Mouse (Mus musculus): ENCODE results near the gene Apobec1. TPM values are rescaled to one million over a fixed set of nuclear protein-coding genes. Genes with fewer than 3 reads are reported as not detected.
A peak's percentile ranks its signal among the peaks of the same experiment; 100 is the strongest.
"Not testable (repeated sequence)": the region's sequence is repeated elsewhere in the genome, so short reads cannot be mapped to it uniquely, and the experiment has no call there.

Apobec1 gene
- polyA plus RNA-seq, 1 experiment from 2014 or later, result 3.8 TPM

DNA sequence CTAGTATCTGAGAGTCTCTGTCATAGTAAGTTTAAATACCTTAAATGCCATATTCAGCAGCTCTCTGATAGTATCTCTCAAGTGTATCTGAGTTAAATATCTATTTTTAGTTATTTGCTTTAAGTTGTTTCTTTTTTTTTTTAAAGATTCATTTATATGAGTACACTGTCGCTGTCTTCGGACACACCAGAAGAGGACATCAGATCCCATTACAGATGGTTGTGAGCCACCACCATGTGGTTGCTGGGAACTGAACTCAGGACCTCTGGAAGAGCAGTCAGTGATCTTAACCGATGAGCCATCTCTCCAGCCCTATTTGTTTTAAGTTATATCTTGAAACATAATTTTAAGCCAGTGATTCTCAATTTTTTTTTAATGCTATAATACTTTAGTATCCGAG lies 1.2 kb downstream of the Apobec1 start:
- Histone ChIP-seq H3K27me3 (no peaks in the 10 kb centered on the region), H3K4me2 (no peak overlapping the region), H3K4me1 (peaks cover 13% of the 10 kb centered on the region), H3K27ac (no peak overlapping the region), H3K9me3 (replicated peaks) (no peaks in the 10 kb centered on the region), H3K4me3 (no peak overlapping the region), H3K9ac (no peak overlapping the region), H3K36me3 (ENCODE audit: poor library complexity, severe bottlenecking) (no peaks in the 10 kb centered on the region)
- WGBS, result 92% methylated on average over 4 of the region's 4 CpGs
- no peak for ATAC-seq

DNA sequence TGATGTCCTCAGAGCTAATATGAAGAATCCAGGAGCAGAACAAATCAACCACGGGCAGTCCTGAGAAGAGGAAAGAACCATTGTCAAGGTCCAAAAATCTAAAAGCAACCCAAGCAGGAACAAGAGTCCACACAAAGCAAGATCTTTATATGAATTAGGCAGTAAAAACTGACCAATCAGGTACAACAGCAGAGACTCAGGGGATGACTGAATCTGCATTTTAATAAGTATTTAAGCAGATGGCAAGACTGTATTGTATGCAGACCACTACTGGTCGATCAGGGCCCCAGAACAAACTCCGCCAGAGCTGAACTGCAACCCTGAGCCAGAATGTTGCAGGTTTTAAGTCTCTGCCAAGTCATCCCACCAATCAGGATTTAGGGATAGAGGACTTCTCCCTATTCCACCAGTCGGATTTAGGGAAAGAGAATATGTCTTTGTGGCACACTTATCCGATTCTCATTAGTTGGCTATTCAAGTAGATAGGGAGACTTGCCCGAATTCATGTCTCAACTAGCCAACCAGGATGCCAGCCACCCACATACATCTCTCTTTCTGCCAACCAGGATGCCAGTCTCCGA lies 2.1 kb downstream of the Apobec1 start:
- WGBS, result 73% methylated on average over 7 of the region's 7 CpGs
- H3K4me2 ChIP-seq, result no peak overlapping the region
- no peak overlapping the region for H3K27ac ChIP-seq

DNA sequence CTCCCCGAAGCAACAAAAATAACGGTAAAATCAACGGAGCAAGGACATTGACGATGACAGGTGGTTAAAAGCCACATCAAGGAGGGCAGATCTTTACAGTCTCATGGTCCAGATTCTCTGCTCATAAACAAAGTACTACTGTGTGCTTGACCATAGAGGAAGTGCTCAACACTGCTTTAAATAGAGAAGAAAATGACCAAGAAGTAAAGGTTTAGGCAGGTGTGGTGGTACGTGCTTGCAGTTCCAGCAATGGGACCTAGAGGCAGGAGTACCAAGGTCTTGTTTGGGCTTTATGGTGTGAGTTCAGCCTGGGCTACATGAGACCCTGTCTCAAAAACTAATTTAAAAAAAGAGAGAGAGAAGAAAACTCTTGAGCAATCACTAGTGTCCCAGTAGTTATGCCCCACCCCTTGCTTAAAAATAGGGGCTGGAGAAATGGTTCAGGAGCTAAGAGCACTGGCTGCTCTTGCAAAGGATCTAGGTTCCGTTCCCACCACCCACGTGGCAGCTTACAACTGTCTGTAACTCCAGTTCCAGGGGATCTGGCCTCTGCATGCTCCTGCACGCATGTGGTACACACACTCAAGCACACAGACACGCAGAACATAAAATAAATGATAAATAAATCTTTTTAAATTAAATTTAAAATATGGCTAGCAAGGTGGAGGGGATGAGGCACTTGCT lies 3.0 kb downstream of the Apobec1 start:
- H3K4me2 ChIP-seq, result no peak overlapping the region
- H3K27ac ChIP-seq, result no peak overlapping the region
- no peaks in the 10 kb centered on the region for H3K27me3 ChIP-seq
- H3K9ac ChIP-seq, result no peak overlapping the region
- H3K36me3 ChIP-seq (ENCODE audit: poor library complexity, severe bottlenecking), result no peaks in the 10 kb centered on the region
- no peak for ATAC-seq
- WGBS, result 93% methylated on average over 9 of the region's 9 CpGs
- no peak overlapping the region for H3K4me3 ChIP-seq
- H3K9me3 ChIP-seq (replicated peaks), result no peaks in the 10 kb centered on the region
- peaks cover 13% of the 10 kb centered on the region for H3K4me1 ChIP-seq

More for the DNA sequence above, 2.1 kb downstream of the Apobec1 start:
- peaks cover 13% of the 10 kb centered on the region for H3K4me1 ChIP-seq
- ATAC-seq, result no peak
- H3K9me3 ChIP-seq (replicated peaks), result no peaks in the 10 kb centered on the region
- no peaks in the 10 kb centered on the region for H3K27me3 ChIP-seq
- H3K4me3 ChIP-seq, result no peak overlapping the region
- H3K36me3 ChIP-seq (ENCODE audit: poor library complexity, severe bottlenecking), result no peaks in the 10 kb centered on the region
- no peak overlapping the region for H3K9ac ChIP-seq

DNA sequence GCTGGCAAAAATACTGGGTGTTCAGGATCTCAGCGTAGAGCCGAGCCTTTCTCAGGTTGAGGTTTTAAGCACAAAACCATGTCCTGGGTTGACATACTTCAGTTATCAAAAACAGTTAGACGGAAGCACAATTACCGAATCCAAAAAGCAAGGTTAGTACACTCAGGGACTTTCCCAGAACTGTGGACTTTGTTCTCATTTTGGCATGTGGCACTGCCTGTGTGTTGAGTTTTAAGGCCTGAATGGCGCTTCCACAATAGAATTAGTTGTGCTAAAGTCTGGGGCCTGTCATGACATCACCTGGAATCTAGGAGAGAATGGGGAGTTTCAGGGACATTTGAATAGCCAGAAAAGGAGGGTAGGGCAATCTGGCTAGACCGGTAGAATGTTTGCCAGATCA lies 3.8 kb downstream of the Apobec1 start:
- H3K4me1 ChIP-seq, result peaks cover 13% of the 10 kb centered on the region
- no peaks in the 10 kb centered on the region for H3K27me3 ChIP-seq
- WGBS, result 64% methylated on average over 6 of the region's 6 CpGs
- no peak overlapping the region for H3K9ac ChIP-seq
- H3K9me3 ChIP-seq (replicated peaks), result no peaks in the 10 kb centered on the region
- peak; percentile 48; the same call in 1 of the 2 replicates for ATAC-seq
- no peaks in the 10 kb centered on the region for H3K36me3 ChIP-seq (ENCODE audit: poor library complexity, severe bottlenecking)
- H3K4me2 ChIP-seq, result no peak overlapping the region
- H3K4me3 ChIP-seq, result no peak overlapping the region
- H3K27ac ChIP-seq, result no peak overlapping the region

DNA sequence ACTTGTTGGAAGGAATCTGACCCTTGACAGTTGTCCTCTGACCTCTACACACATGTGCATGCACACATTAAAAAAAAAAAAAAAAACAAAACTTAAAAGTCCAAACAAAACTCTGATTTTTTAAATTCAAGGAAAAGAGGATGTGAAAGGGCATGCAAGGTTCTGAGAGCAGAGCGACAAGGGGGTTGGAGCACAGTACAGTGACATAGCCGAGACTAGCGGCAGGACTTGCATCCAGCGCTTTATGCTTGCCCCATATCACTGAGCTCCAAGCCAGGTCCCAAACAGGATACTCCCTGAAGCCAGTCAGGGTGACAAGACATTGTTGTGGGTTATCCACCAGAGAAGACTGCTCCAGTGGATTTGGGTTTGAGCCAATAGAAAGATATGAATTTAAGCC lies 4.2 kb downstream of the Apobec1 start:
- no peak overlapping the region for H3K4me3 ChIP-seq
- H3K4me2 ChIP-seq, result no peak overlapping the region
- no peak overlapping the region for H3K27ac ChIP-seq
- 97% methylated on average over 4 of the region's 4 CpGs for WGBS
- H3K4me1 ChIP-seq, result peaks cover 13% of the 10 kb centered on the region
- no peaks in the 10 kb centered on the region for H3K9me3 ChIP-seq (replicated peaks)
- no peak for ATAC-seq
- H3K9ac ChIP-seq, result no peak overlapping the region
- H3K36me3 ChIP-seq (ENCODE audit: poor library complexity, severe bottlenecking), result no peaks in the 10 kb centered on the region
- no peaks in the 10 kb centered on the region for H3K27me3 ChIP-seq

DNA sequence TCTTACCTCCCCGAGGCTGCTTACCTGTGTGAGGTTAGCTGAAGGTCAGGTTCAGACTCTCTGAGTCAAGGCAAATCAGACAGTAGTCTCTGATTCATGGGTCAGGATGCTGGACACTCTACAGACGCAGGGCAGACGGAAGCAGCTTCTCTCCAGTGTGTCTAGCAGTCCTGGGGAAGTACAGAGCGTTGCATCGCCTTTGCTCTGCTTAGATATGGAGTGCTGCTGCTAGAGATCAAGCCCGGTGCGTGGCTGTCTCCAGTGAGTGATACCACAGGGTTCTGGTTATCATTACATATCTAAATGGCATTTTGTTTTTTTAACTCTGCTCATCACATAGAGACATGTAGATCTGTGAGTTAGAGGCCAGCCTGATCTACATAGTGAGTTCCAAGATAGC lies 5.6 kb downstream of the Apobec1 start:
- no peaks in the 10 kb centered on the region for H3K9me3 ChIP-seq (replicated peaks)
- no peaks in the 10 kb centered on the region for H3K27me3 ChIP-seq
- no peak overlapping the region for H3K9ac ChIP-seq
- WGBS, result 89% methylated on average over 7 of the region's 7 CpGs
- peaks cover 5% of the 10 kb centered on the region; the same call in 1 of the 2 replicates for H3K4me1 ChIP-seq
- H3K4me3 ChIP-seq, result no peak overlapping the region
- no peak overlapping the region for H3K4me2 ChIP-seq
- ATAC-seq, result no peak
- H3K27ac ChIP-seq, result no peak overlapping the region
- H3K36me3 ChIP-seq (ENCODE audit: poor library complexity, severe bottlenecking), result no peaks in the 10 kb centered on the region

DNA sequence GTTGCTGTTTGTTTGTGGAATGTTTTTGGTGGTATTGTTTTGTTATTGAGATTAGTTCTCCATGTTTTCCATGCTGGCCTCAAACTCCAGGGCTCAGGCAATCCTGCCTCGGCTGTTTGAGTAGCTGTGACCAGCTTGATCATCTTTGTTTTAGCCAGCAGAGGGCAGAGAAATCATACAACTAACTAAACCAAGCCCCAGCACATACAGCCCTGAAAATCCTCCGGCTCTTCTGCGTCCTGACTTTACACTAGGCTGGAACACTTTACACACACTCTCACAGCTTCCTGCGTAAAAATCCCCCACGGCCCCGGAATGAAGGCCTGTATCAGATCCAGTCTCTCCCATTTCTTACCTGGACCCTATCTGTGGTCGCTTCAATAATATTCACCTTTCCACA lies 6.6 kb downstream of the Apobec1 start:
- 35% methylated on average over 7 of the region's 7 CpGs for WGBS
- Histone ChIP-seq H3K36me3 (ENCODE audit: poor library complexity, severe bottlenecking) (no peaks in the 10 kb centered on the region), H3K27me3 (no peaks in the 10 kb centered on the region), H3K9ac (no peak overlapping the region), H3K27ac (no peak overlapping the region), H3K4me3 (no peak overlapping the region), H3K4me1 (peaks cover 5% of the 10 kb centered on the region; the same call in 1 of the 2 replicates), H3K9me3 (replicated peaks) (no peaks in the 10 kb centered on the region), H3K4me2 (no peak overlapping the region)
- ATAC-seq, result no peak

DNA sequence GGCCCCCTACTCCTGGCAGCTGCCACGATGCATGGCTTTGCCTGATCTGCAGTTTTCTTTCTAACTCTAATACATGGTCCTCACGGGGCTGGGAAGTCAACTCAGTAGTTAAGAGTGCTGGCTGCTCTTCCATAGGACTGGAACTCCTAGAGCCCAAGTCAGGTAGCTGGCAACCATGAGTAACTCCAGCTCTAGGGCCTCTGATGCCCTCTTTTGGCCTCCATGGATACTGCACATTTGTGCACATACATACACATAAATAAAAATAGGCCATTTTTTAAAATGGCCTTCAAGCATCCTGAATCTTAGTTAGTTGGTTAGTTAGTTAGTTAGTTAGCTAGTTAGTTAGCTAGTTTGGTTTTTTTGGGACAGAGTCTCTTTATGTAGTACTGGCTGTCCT lies 9.3 kb downstream of the Apobec1 start:
- H3K9me3 ChIP-seq (replicated peaks), result no peaks in the 10 kb centered on the region
- no peak overlapping the region for H3K9ac ChIP-seq
- H3K4me1 ChIP-seq, result no peaks in the 10 kb centered on the region
- no peak for ATAC-seq
- no peak overlapping the region for H3K4me2 ChIP-seq
- WGBS, result 87% methylated on average over 2 of the region's 2 CpGs
- no peak overlapping the region for H3K4me3 ChIP-seq
- no peak overlapping the region for H3K27ac ChIP-seq
- H3K27me3 ChIP-seq, result no peaks in the 10 kb centered on the region
- H3K36me3 ChIP-seq (ENCODE audit: poor library complexity, severe bottlenecking), result no peaks in the 10 kb centered on the region

DNA sequence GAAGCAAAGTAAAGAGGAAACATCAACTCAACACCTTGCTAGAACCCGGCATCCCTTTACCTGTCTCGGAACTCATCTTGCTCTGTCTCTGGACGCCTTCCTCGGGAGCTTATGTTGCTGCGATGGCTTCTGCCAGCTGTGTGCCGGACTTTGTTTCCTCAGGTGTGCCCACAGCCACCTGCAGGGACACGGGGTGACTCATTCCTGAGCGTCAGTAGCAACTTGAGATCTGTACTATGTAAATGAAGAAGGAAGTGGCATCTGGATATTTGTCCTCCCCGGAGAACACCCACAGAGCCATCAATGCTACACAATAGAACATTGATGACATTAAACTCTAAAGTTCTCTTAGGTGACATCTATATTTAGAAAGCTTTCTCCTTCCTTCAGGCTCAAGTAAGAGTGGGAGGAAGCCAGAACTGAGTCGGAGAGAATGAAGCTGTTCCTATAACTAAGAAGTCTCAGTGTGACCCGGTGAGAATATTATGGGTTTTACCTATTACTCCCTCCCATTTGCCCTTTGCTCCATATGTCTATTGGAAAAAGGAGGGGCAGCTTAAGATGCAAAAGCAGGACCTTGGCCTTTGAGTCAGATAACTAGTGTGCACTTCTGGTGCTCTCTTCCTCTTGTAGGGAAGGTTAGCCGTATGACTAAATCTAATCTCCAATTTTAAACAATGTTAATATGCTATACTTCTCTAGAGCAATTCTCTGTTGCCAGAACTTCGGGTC lies 11.1 kb downstream of the Apobec1 start:
- no peak overlapping the region for H3K27ac ChIP-seq
- no peak overlapping the region for H3K4me2 ChIP-seq
- H3K4me1 ChIP-seq, result no peaks in the 10 kb centered on the region
- no peaks in the 10 kb centered on the region for H3K9me3 ChIP-seq (replicated peaks)
- H3K4me3 ChIP-seq, result no peak overlapping the region
- no peaks in the 10 kb centered on the region for H3K27me3 ChIP-seq
- H3K9ac ChIP-seq, result no peak overlapping the region
- whole genome bisulfite sequencing, result 84% methylated on average over 13 of the region's 13 CpGs
- no peaks in the 10 kb centered on the region for H3K36me3 ChIP-seq (ENCODE audit: poor library complexity, severe bottlenecking)
- no peak for ATAC-seq

DNA sequence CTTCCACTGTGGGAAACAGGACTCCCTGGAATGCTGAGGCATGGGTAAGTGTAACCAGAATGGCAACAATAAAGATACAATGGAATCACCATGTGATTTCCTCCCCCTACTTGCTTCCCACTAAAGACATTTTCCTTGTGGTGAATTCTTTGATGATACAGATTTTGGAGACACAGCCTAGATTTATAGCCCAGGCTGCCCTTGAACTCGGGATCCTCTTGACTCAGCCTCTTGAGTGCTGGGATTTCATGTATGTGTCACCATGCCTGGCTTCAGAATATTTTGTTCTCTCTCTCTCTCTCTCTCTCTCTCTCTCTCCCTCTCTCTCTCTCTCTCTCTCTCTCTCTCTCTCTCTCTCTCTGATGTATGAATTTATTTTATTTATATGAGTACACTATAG lies 23.2 kb downstream of the Apobec1 start:
- 80% methylated on average over 1 of the region's 1 CpGs for WGBS
- Histone ChIP-seq H3K4me1 (no peaks in the 10 kb centered on the region), H3K4me2 (no peak overlapping the region), H3K27me3 (no peaks in the 10 kb centered on the region), H3K9me3 (replicated peaks) (no peaks in the 10 kb centered on the region), H3K4me3 (no peak overlapping the region), H3K36me3 (ENCODE audit: poor library complexity, severe bottlenecking) (no peaks in the 10 kb centered on the region), H3K9ac (no peak overlapping the region), H3K27ac (no peak overlapping the region)
- ATAC-seq, result no peak

DNA sequence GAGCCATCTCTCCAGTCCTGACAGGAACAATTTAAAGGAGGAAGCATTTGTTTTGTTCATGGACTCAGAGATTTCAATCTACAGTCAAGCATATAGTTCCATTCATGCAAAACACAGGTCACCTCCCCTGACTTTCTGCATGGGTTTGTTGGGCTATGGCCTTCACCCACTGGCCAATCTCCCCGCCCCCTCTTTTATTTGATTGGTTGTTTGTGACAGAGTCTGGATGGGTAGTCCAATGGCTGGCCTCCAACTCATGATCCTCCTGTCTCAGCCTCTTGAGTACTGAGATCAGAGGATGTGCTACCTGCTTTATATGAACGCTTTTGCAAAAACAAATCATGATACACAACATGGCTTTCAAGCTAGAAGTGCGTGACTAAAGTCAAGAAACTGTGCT lies 25.2 kb downstream of the Apobec1 start:
- WGBS, result 95% methylated on average over 3 of the region's 3 CpGs
- no peaks in the 10 kb centered on the region for H3K4me1 ChIP-seq
- no peaks in the 10 kb centered on the region for H3K9me3 ChIP-seq (replicated peaks)
- no peaks in the 10 kb centered on the region for H3K36me3 ChIP-seq (ENCODE audit: poor library complexity, severe bottlenecking)
- no peaks in the 10 kb centered on the region for H3K27me3 ChIP-seq
- ATAC-seq, result no peak
- no peak overlapping the region for H3K9ac ChIP-seq
- no peak overlapping the region for H3K4me2 ChIP-seq
- no peak overlapping the region for H3K27ac ChIP-seq
- H3K4me3 ChIP-seq, result no peak overlapping the region

DNA sequence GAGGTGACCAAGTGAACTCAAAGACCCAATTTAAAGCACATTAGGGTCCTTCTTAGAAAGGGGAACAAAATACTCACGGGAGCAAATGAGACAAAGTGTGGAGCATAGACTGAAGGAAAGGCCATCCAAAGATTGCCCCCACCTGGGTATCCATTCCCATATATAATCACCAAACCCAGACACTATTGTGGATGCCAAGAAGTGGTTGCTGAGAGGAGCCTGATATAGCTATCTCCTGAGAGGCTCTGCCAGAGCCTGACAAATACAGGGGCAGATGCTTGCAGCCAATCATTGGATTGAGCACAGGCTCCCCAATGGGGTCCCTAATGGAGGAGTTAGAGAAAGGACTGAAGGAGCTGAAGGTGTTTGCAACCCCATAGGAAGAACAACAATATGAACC lies 27.2 kb downstream of the Apobec1 start:
- H3K36me3 ChIP-seq (ENCODE audit: poor library complexity, severe bottlenecking); ATAC-seq; H3K27ac ChIP-seq; H3K9me3 ChIP-seq (replicated peaks); H3K4me2 ChIP-seq; H3K4me1 ChIP-seq; H3K27me3 ChIP-seq; H3K4me3 ChIP-seq; H3K9ac ChIP-seq: not testable (repeated sequence)
- 96% methylated on average over 1 of the region's 1 CpGs for WGBS
